Mouse (Mus musculus): Measurements from ENCODE around the gene Klhdc3.

The Klhdc3 gene

DNA sequence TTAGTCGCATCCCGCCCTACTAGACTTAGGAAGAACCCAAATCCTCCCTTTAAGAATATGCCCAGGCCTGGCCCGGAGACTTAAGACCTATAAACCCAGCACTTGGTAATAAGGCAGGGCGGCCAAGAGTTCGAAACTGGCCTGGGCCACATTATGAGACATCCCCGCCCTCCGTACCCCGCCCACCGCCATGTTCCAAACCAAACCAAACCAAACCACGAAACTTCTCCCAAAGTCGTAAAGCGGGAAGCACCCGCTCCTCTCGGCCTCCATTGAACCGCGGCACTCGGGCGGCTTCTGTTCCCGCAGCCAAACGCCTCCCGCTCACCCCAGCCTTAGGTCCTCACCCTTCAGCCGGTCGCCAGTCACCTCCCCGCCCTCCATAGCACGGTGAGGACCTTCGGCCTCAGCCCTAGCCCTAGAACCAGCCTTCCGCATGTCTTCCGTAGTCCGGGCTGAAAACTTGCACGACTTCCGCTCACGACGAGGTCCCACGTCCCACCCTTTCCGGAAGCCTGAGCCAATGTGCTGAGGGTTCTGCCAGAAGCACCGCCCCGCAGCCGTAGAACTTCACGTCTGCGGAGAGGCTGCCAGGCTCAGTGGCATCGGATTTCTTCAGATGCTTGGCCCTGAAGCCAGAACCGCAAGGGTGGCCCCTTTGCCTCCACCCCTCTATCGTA, 6.7 kb downstream of the Klhdc3 start, which contains the start of gene Rrp36:
Gene Rrp36, minus strand, starts transcription at position 503 of the 680 bp plus-strand sequence.
- in situ Hi-C loops (cut with MboI; ENCODE audit: low pct_unique_long_range_greater_than_20kb in 1 of 2, low sequenced_read_pairs in 2 of 2, unreplicated experiment in 1 of 2), result no loop called here

- in situ Hi-C loops (cut with MboI; ENCODE audit: low pct_unique_long_range_greater_than_20kb in 1 of 2, low sequenced_read_pairs in 2 of 2, unreplicated experiment in 1 of 2), result no loop called here
Observed at GRCm38 (mm10) chr17:46669911-46670310, 10.8 kb downstream of the Klhdc3 start.

DNA sequence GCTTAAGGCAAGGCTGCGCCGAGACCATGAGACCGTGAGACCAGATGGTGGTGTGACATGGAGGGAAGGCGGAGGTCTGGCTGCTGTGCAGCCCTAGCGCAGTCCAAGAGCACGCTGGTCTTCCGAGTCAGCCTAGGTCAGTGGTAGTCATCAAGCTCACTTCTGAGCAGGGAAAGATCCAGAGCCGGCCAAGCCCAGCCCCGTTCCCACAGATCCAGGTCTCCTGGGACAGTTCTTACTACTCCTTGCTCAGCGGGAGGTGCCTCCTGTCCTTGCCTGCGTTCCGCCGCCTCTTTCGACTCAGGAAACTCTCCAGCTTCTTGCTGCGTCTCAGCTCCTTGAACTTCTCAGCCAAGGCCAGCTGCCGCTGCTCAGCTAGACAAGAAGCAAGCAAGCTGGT, 13.0 kb downstream of the Klhdc3 start:
- in situ Hi-C loops (cut with MboI; ENCODE audit: low pct_unique_long_range_greater_than_20kb in 1 of 2, low sequenced_read_pairs in 2 of 2, unreplicated experiment in 1 of 2), result no loop called here

DNA sequence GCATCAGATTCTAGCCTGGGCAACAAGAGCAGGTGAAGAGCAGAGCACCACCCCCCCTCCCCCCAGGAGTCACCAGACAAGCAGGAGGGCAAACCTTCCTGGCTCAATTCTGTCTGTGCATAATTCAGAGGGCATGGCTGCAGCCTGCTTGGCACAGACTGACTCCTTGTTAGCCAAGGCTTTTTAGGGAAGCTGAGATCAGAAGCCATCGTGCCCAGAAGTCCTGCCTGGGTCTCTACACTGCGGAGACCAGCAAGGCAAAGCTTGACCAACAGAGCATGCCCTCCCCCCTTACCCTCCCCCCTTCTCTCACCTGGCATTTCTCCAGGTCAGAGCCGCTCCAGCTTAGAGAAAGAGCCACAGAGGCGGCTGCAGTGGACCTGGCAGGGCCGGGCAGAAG, 18.0 kb downstream of the Klhdc3 start:
- in situ Hi-C loops (cut with MboI; ENCODE audit: low pct_unique_long_range_greater_than_20kb in 1 of 2, low sequenced_read_pairs in 2 of 2, unreplicated experiment in 1 of 2), result no loop called here

DNA sequence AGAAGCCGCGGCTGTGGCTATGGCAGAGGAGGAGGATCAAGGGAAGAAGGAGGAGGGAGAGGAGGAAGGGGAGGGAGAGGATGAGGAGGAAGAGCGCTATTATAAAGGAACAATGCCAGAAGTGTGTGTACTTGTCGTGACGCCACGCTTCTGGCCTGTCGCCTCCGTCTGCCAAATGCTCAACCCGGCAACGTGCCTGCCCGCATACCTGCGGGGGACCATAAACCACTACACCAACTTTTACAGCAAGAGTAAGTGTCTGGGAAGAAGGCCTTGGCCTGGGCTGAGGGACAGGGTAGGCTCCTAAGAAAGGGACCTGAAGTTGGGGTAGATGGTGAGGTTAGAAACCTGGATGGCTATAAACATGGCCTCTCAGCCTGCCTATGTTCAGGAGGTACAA, 18.7 kb downstream of the Klhdc3 start:
- in situ Hi-C loops (cut with MboI; ENCODE audit: low pct_unique_long_range_greater_than_20kb in 1 of 2, low sequenced_read_pairs in 2 of 2, unreplicated experiment in 1 of 2), result no loop called here

GRCm38 (mm10) chr17:46661351-46661750, 19.4 kb downstream of the Klhdc3 start:
- in situ Hi-C loops (cut with MboI; ENCODE audit: low pct_unique_long_range_greater_than_20kb in 1 of 2, low sequenced_read_pairs in 2 of 2, unreplicated experiment in 1 of 2), result no loop called here

DNA sequence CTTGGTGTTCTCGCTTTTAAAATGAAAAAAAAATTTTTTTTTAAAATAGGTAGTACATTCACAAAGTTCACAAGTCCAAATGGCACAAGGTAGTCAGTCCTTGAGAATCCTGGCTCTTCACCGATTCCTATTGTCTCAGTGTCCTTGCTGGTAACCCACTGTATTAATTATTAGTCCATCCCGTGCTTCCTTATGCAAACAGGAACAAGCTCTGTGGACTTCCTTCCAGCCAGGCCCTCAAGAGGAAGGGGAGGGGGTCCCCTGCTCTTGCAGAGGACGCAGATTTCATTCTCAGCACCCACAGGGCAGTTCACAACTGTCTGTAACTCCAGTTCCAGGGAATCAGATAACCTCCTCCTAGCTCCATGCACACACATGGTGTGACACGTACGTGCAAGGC, 24.7 kb downstream of the Klhdc3 start:
- in situ Hi-C loops (cut with MboI; ENCODE audit: low pct_unique_long_range_greater_than_20kb in 1 of 2, low sequenced_read_pairs in 2 of 2, unreplicated experiment in 1 of 2), result no loop called here

GRCm38 (mm10) chr17:46651755-46652547, 28.8 kb downstream of the Klhdc3 start:
- in situ Hi-C loops (cut with MboI; ENCODE audit: low pct_unique_long_range_greater_than_20kb in 1 of 2, low sequenced_read_pairs in 2 of 2, unreplicated experiment in 1 of 2), result loop anchor here in 1 of 2 experiments (5.0 kb wide), 1 partner anchor 60 kb away; the partner anchor contains the start of gene Pex6

- in situ Hi-C loops (cut with MboI; ENCODE audit: low pct_unique_long_range_greater_than_20kb in 1 of 2, low sequenced_read_pairs in 2 of 2, unreplicated experiment in 1 of 2), result loop anchor here in 1 of 2 experiments (5.0 kb wide), 1 partner anchor 61 kb away; the partner anchor contains the start of gene Pex6
Observed at GRCm38 (mm10) chr17:46651292-46651691, 29.4 kb downstream of the Klhdc3 start.

DNA sequence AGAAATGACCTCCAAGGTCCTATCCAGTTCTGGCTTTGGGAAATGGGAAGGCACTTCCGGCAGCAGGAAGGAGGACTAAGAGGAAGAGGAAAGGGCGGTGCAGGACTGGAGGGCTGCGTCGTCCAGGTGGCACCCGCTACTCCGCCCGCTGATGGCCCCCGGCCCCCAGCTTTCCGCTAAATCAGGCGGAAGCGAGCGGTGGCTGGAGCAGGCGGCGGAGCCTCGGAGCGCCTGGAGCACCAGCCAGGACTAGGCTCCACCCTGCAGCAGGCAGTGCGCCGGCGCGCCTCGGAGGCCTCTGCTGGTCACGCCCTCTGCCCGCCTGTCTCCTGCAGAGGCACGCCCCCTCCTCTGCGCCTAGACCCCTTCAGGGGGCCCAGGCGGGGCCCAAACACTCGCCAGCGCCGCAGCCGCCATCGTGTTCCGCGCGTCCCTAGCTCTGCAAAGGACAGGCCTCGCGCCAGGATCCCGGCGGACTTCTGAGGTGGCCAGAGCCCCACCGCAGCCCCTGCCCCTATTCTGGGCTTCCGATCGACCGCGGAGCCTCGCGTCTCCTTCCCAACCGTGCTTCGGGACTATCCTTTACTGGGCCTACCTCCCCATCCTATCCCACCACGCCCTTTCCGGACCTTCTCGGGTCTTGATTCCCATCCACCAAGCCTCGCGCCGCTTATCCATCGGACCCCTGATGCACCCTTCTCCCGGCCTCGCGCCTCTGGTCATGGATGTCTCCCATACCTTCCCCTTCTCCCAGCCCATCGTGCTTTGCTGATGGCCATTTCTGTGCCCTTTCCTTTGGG, 30.3 kb downstream of the Klhdc3 start, which contains the start of gene Cul7:
Gene Cul7, plus strand, starts transcription at position 106 of the 800 bp plus-strand sequence.
- in situ Hi-C loops (cut with MboI; ENCODE audit: low pct_unique_long_range_greater_than_20kb in 1 of 2, low sequenced_read_pairs in 2 of 2, unreplicated experiment in 1 of 2), result loop anchor here in 1 of 2 experiments (5.0 kb wide), 1 partner anchor 62 kb away; the partner anchor contains the start of gene Pex6

DNA sequence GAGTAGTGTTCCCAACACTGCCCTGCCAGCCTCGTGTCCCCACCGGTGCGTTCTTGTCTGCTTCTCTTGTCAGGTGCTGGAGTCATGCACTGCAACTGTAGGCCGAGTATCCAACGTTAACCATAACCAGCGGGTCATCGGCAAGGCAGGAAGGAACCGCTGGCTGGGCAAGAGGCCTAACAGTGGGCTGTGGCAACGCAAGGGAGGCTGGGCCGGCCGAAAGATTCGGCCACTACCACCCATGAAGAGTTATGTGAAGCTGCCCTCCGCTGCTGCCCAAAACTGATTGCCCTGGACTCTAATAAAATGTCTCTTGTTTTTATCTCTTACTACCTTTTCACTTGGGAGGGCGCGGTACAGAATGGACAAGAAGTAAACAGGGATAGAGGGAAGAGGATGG, 30.9 kb downstream of the Klhdc3 start:
- in situ Hi-C loops (cut with MboI; ENCODE audit: low pct_unique_long_range_greater_than_20kb in 1 of 2, low sequenced_read_pairs in 2 of 2, unreplicated experiment in 1 of 2), result loop anchor here in 1 of 2 experiments (5.0 kb wide), 1 partner anchor 62 kb away; the partner anchor contains the start of gene Pex6

- in situ Hi-C loops (cut with MboI; ENCODE audit: low pct_unique_long_range_greater_than_20kb in 1 of 2, low sequenced_read_pairs in 2 of 2, unreplicated experiment in 1 of 2), result no loop called here
Observed at GRCm38 (mm10) chr17:46648436-46648835, 32.3 kb downstream of the Klhdc3 start.

DNA sequence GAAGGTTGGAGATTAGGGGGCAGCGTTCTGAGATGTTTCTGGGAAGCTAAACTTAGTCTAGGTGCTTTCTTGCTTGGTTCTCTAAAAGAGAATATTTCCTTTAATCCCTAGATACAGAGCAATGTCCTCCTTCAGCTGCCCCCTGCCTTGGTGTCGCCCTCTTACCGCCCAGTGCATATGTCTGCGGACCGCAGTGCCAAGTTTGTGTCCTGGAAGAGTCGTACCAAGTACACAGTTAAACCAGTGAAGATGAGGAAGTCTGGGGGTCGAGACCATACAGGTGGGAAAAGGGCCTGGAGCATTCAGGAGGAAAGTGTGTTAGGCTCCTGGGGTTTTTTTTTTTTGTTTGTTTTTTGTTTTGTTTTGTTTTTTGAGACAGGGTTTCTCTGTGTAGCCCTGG, 33.4 kb downstream of the Klhdc3 start:
- in situ Hi-C loops (cut with MboI; ENCODE audit: low pct_unique_long_range_greater_than_20kb in 1 of 2, low sequenced_read_pairs in 2 of 2, unreplicated experiment in 1 of 2), result no loop called here

DNA sequence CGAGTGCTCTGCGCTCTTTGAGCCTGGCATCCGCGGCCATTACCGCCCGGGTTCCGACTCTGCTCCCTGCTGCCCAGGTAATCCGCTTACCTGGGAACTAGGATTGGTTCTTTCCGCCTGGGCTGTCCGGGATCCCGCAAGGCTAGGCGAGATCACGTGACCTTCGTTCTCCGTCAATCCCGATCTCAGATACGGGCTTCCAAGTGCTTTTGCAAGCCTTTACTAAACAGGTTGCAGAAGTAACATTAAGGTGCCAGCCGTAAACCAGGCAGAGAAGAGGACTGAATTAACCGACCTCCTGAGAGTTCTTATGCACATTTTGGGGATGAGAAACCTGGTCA, 34.4 kb downstream of the Klhdc3 start:
- in situ Hi-C loops (cut with MboI; ENCODE audit: low pct_unique_long_range_greater_than_20kb in 1 of 2, low sequenced_read_pairs in 2 of 2, unreplicated experiment in 1 of 2), result no loop called here

GRCm38 (mm10) chr17:46645561-46646321, 35.0 kb downstream of the Klhdc3 start, which contains the start of the genes Klc4 and Mrpl2:
Gene Klc4 (minus strand): TSS chr17:46646022.
Gene Mrpl2 (plus strand): TSS chr17:46646229.
- in situ Hi-C loops (cut with MboI; ENCODE audit: low pct_unique_long_range_greater_than_20kb in 1 of 2, low sequenced_read_pairs in 2 of 2, unreplicated experiment in 1 of 2), result no loop called here

GRCm38 (mm10) chr17:46644916-46645475, 35.7 kb downstream of the Klhdc3 start:
- in situ Hi-C loops (cut with MboI; ENCODE audit: low pct_unique_long_range_greater_than_20kb in 1 of 2, low sequenced_read_pairs in 2 of 2, unreplicated experiment in 1 of 2), result no loop called here

DNA sequence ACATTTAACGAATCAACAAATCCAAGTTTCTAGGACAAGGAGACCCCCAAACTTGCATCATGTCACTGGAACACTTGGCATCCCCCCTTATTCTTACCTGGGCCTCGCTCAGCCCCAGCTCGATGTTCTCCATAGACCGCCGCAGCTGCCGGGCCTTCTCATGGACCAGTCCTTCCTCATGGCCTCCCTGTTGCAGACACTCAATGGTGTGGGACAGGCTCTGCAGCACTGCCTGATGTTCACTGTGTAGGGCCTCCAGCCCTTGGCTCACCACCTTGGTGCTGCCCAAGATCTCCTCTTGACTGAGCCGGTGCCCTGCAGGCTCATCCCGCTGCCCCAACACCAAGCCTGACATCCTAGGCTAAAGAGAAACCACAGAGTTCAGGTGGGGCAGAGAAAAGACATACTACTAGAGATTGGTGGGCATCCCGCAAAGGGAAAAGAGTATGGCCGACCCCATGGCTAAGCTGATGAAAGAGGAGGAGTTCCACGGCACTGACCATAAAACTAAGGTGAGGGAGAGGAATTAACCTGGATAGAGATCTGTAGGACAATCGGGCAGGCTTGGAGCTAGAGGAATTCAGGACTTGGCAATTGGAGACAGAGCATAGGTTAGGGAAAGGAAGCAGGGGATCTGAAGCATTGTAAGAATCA, 36.4 kb downstream of the Klhdc3 start:
- in situ Hi-C loops (cut with MboI; ENCODE audit: low pct_unique_long_range_greater_than_20kb in 1 of 2, low sequenced_read_pairs in 2 of 2, unreplicated experiment in 1 of 2), result no loop called here
